Mouse (Mus musculus) G1E (cell line): ENCODE measurements at regions not wholly inside any gene's neighbourhood (a gene's known extent, or its start where the extent isn't known, plus 50 kb on each side); places are given as distances from the start of the nearest gene placed in this dataset.

Source experiments
- CTCF ChIP-seq: IDR thresholded peaks from 2 replicates; pipeline ENCODE4 v1.5.1; 2012; ENCODE audit warnings: low read depth, low read length, inconsistent platforms, mixed read lengths
- GATA2 ChIP-seq: IDR thresholded peaks from 2 replicates; pipeline ENCODE4 v1.6.1; 2012; ENCODE audit warnings: low read depth, low read length, inconsistent platforms, borderline replicate concordance

GRCm38 (mm10) chr8:126727068-126727467 lies 133.3 kb upstream of the Irf2bp2 start:
- TF ChIP-seq GATA2, result no peak
- no peak for TF ChIP-seq CTCF
